Mouse (Mus musculus) 3T3-L1 (cell line): Measurements from ENCODE around the gene Btnl6.
"Not testable (repeated sequence)": the region's sequence is repeated elsewhere in the genome, so short reads cannot be mapped to it uniquely, and the experiment has no call there.

Source experiments
- DNase-seq: peaks from one replicate; pipeline ENCODE4 v3.0.0-alpha.2; 2015; ENCODE audit warnings: low read depth, low spot score

Btnl6 gene

DNA sequence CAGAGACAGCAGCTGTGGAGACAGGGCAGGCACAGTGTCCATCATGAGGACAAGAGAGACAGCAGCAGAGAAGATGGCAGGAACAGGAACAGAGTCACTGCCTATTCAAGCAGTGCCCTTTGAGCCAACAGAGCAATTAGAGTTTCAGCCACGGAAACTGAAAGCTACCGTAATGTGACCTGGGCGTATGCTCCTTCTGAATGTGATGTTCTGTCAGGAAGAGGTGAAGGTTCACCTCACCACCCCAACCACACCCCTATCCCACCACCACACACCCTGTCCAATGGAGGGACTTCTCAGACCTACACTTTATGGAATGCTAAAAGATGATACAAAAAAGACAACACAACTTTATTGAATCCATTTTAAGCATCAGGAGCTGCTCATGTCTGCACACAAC, 19.8 kb downstream of the Btnl6 start:
- not testable (repeated sequence) for DNase-seq

DNA sequence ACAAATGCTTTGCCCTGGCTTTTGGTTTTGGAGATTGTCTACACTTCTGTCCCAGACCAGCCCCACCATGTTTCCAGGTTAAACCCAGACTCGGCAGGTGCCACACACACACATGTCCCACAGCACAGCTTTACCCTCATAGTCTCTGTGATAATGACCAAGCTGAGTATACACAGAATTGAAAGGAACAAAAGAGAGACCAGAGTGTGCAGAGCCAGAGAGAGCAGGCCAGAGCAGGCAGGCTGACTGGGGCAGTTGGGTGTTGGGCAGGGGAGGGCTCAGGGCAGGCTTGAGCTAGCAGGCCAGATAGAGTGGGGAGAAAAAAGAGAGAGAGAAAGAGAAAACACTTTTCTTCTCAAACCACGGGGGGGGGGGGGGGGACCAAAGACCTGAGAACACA, 20.6 kb downstream of the Btnl6 start:
- DNase-seq = no peak

DNA sequence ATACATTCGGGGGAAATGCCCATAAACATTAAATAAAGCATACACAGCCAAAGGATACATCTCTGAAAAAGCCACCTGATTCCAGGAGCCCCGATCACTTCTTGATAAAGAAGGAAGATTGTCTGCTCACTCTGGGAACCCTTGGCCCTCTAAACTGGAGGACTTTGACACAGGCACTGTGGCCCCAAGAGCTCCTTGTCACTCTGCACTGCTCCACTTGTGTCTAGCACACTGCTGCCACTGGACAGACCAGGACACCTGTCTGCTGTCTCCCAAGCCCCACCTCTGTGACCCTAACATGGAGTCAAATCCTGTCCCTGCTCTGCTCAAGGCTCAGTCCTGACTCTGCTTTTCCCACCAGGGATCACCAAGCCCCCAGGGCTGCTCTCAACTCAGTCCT, 22.0 kb downstream of the Btnl6 start:
- peak; percentile 1 for DNase-seq

DNA sequence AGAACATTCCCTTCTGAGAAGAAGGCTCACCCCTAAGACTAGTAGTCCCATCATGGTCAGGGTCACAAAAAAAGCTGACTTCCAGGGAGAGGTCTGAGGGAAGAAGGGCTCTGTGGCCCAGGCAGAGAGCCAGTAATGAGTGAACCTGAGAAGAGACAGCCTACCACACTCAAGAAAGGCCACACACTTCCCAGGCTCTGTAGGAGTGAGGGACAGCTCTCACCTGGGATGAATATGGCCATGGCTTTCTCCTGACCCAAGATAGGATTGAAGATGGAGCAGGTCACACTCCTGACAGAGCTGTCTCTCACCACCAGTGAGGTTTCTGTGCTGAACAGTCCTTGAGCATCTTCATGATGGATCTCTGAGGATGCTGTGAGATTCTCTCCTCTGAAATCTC, 24.4 kb downstream of the Btnl6 start:
- DNase-seq = peak; percentile 0

GRCm38 (mm10) chr17:34477238-34478013, 39.7 kb downstream of the Btnl6 start, which contains the start of gene Btnl4:
TSS of gene Btnl4 (minus strand) at chr17:34477318.
- not testable (repeated sequence) for DNase-seq

GRCm38 (mm10) chr17:34476427-34476826, 40.7 kb downstream of the Btnl6 start:
- DNase-seq = no peak

DNA sequence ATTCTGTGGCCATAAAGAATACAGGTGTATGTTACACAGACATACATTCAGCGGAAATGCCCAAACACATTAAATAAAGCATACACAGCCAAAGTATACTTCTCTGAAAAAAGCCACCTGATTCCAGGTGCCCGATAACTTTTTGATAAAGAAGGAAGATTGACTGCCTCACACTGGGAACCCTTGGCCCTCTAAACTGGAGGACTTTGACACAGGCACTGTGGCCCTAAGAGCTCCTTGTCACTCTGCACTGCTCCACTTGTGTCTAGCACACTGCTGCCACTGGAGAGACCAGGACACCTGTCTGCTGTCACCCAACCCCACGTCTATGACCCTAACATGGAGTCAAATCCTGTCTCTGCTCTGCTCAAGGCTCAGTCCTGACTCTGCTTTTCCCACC, 42.1 kb downstream of the Btnl6 start:
- DNase-seq = no peak

DNA sequence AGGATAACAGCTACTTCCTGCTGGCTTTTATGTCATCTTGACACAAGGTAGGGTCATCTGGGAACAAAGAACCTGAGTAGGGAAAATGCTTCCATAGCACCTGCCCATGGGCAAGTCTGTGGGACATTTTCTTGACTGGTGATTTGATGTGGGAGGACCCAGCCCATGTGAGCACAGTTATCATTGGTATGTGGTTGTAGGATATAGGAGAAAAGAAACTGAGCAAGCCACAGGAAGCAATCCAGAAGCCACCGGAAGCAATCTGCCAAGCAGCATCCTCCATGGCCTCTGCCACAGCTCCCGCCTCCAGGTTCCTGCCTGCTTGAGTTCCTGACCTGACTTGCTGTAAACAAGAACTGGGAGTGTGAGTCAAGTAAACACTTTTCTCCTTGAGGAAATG, 46.7 kb downstream of the Btnl6 start:
- no peak for DNase-seq

DNA sequence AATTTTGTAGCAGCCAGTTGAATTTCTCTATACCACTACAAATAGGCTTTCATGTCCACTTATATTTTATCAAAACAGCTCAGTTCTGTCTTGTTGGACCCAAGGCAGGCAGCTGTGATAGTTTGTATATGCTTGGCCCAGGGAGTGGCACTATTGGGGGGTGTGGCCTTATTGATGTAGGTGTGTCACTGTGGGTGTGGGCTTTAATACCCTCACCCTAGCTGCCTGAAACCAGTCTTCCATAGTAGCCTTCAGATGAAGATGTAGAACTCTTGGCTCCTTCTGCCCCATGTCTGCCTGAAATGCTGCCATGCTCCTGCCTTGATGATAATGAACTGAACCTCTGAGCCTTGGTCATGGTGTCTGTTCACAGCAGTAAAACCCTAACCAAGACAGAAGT, 51.2 kb downstream of the Btnl6 start:
- not testable (repeated sequence) for DNase-seq

- DNase-seq = no peak
Observed at GRCm38 (mm10) chr17:34459255-34459654, 57.9 kb downstream of the Btnl6 start.
